Mouse (Mus musculus): ENCODE measurements around the gene Gm5475. TPM values are rescaled to one million over a fixed set of nuclear protein-coding genes. Genes with fewer than 3 reads are reported as not detected.

Gm5475 gene
- polyA plus RNA-seq, 1 experiment: not detected

GRCm38 (mm10) chr15:100422476-100422875 lies 529 bp downstream of the Gm5475 start:
- Histone ChIP-seq H3K9me3 (peaks cover 10% of the 10 kb centered on the region; the same call in 1 of the 2 replicates), H3K36me3 (replicated peaks; ENCODE audit: low read length) (peaks cover 6% of the 10 kb centered on the region), H3K4me1 (peaks cover 65% of the 10 kb centered on the region), H3K4me3 (replicated peaks) (peak overlapping the region; percentile 96), H3K27me3 (replicated peaks) (peaks cover 37% of the 10 kb centered on the region)
- no peak for TF ChIP-seq FLI1 (IDR thresholded peaks at IDR 0.05; ENCODE audit: low read length)
- no peak for TF ChIP-seq GATA1 (IDR thresholded peaks at IDR 0.05; ENCODE audit: borderline replicate concordance, low read length)

DNA sequence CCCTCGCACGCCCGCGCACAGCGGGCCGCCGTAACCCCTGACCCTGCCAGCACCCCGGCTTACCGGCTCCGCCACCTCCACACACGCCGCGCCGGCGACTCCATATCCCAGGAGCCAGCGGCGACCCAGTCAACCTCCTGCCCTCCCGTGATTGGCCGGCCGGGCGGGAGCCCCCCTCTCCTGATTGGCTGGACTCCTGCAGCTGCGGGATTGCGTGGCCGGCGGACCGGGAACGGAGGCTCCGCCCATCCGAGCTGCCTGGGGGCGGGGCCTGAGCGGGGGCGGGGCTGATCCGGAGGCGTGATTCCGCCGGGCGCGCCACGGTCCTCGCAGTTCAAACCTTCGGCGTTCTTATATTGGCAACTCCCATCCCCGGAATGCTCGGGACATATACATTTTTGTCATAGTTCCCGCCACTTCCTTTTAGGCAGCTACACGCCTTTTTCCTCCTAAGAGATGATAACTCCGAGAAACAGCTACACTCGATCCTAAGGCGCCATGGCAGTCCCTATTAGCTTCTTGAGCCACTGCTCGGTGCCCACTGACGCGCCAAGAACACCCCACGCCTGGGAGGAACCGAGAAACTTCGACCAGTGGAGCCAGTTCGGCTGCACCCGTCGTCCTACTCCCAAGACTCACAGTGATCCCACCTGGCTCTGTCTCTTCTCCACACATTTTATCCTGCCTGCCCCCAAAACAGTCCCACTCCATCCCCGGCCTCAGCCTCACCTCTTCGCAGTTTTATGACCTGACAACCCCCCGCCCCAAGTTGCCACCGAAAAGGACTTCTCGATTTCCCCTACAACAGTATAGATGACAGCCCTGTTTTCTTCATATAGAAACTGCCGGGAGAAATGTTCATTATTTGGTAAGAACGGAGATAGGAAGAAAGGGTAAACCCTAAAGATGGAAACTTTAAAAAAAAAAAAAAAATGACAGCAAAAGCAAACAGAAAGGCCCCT lies 1.2 kb downstream of the Gm5475 start:
- peak overlapping the region; percentile 96 for H3K4me3 ChIP-seq (replicated peaks)
- TF ChIP-seq FLI1 (IDR thresholded peaks at IDR 0.05; ENCODE audit: low read length) (no peak), GATA1 (IDR thresholded peaks at IDR 0.05; ENCODE audit: borderline replicate concordance, low read length) (no peak)
- peaks cover 10% of the 10 kb centered on the region; the same call in 1 of the 2 replicates for H3K9me3 ChIP-seq
- peaks cover 59% of the 10 kb centered on the region for H3K4me1 ChIP-seq
- peaks cover 40% of the 10 kb centered on the region for H3K27me3 ChIP-seq (replicated peaks)
- H3K36me3 ChIP-seq (replicated peaks; ENCODE audit: low read length): peaks cover under 1% of the 10 kb centered on the region

- Histone ChIP-seq H3K9me3 (peaks cover 10% of the 10 kb centered on the region; the same call in 1 of the 2 replicates), H3K4me3 (replicated peaks) (peak overlapping the region; percentile 96), H3K36me3 (replicated peaks; ENCODE audit: low read length) (no peaks in the 10 kb centered on the region), H3K27me3 (replicated peaks) (peaks cover 45% of the 10 kb centered on the region), H3K4me1 (peaks cover 55% of the 10 kb centered on the region)
- TF ChIP-seq GATA1 (IDR thresholded peaks at IDR 0.05; ENCODE audit: borderline replicate concordance, low read length) (no peak), FLI1 (IDR thresholded peaks at IDR 0.05; ENCODE audit: low read length) (no peak)
These were observed 2.0 kb downstream of the Gm5475 start for GRCm38 (mm10) chr15:100423916-100424315.

DNA sequence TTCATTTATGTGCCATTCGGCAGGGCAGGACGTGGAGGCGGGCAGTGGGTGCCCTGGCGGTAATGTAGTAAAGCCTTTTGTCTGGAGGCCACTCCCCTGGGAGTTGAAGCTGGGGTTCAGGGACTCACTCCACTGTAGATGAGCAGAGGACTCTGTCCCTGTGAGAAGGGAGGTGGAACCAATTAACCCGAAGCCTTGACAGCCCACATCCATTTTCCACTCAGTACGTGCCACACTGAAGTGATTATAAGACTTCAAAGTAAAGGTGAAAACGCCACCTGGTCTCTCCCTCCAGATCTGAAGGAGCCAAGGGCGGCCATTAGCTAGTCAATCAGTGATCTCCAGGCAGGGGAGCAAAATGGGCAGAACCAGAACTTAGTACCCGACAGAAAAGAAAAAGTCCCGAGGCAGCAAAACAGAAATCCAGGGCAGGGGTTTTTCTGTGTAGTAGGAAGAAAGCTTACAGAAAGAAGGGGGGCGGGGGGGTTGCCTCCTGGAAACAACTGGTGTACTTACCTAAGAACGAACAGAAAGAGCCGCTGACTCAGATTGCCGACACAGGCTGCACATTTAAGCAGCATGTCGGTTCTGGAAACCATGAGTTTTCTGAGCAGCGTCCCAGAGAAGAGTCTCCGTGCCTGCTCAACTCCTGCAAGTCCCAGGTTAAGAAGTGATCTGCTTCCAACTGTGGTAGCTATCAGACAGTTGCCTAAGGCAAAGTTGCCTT lies 2.6 kb downstream of the Gm5475 start, which contains the start of gene Slc11a2:
Gene Slc11a2 (minus strand): TSS at position 677 of the 727 bp plus-strand sequence.
- peaks cover 45% of the 10 kb centered on the region for H3K27me3 ChIP-seq (replicated peaks)

DNA sequence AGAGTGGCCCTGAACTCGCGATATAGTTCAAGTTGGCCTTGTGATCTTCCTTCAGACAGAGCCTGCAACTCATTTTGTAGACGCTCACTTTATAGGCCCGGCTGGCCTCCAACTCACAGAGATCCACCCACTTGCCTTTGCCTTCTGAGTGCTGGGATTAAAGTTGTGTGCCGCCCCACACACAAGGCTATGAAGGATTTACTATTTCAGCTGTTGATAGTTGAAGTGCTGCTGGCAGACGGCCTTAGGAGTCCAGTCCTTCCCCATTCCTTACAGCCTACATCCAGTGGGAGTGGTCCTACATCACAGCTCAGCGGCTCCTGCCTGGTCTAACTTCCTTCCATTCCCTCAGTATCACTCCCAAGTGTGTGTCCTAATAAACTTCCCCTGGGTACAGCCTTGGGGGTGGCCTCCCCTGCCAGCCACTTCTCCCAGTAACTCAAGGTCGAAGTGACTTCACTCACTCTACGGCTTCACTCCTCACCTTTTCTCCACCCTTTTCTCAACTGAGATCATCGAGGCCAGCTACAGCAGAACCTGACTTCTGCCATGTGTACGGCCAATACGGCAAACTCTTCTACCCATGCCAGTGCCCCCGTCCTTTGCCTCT lies 6.5 kb downstream of the Gm5475 start:
- H3K4me1 ChIP-seq: peaks cover 32% of the 10 kb centered on the region
- H3K36me3 ChIP-seq (replicated peaks; ENCODE audit: low read length): no peaks in the 10 kb centered on the region
- H3K27me3 ChIP-seq (replicated peaks): peaks cover 55% of the 10 kb centered on the region
- H3K4me3 ChIP-seq (replicated peaks): no peak overlapping the region
- TF ChIP-seq GATA1 (IDR thresholded peaks at IDR 0.05; ENCODE audit: borderline replicate concordance, low read length) (no peak), FLI1 (IDR thresholded peaks at IDR 0.05; ENCODE audit: low read length) (no peak)
- H3K9me3 ChIP-seq: peaks cover 10% of the 10 kb centered on the region; the same call in 1 of the 2 replicates

More for the DNA sequence above, 2.6 kb downstream of the Gm5475 start, which contains the start of gene Slc11a2:
- no peak for TF ChIP-seq GATA1 (IDR thresholded peaks at IDR 0.05; ENCODE audit: borderline replicate concordance, low read length)
- no peak for TF ChIP-seq FLI1 (IDR thresholded peaks at IDR 0.05; ENCODE audit: low read length)
- H3K4me1 ChIP-seq: peaks cover 49% of the 10 kb centered on the region
- no peaks in the 10 kb centered on the region for H3K36me3 ChIP-seq (replicated peaks; ENCODE audit: low read length)
- peak within 1 kb of the TSS; percentile 96 for H3K4me3 ChIP-seq (replicated peaks)
- H3K9me3 ChIP-seq: peaks cover 10% of the 10 kb centered on the region; the same call in 1 of the 2 replicates

- peaks cover 27% of the 10 kb centered on the region for H3K4me1 ChIP-seq
- H3K4me3 ChIP-seq (replicated peaks): no peak overlapping the region
- H3K36me3 ChIP-seq (replicated peaks; ENCODE audit: low read length): no peaks in the 10 kb centered on the region
- peaks cover 43% of the 10 kb centered on the region for H3K27me3 ChIP-seq (replicated peaks)
- no peak for TF ChIP-seq FLI1 (IDR thresholded peaks at IDR 0.05; ENCODE audit: low read length)
- no peak for TF ChIP-seq GATA1 (IDR thresholded peaks at IDR 0.05; ENCODE audit: borderline replicate concordance, low read length)
- peaks cover 14% of the 10 kb centered on the region for H3K9me3 ChIP-seq
These were observed 8.1 kb downstream of the Gm5475 start for GRCm38 (mm10) chr15:100429959-100430565.

GRCm38 (mm10) chr15:100433234-100433633 lies 11.3 kb downstream of the Gm5475 start:
- TF ChIP-seq GATA1 (IDR thresholded peaks at IDR 0.05; ENCODE audit: borderline replicate concordance, low read length) (no peak), FLI1 (IDR thresholded peaks at IDR 0.05; ENCODE audit: low read length) (no peak)
- Histone ChIP-seq H3K9me3 (peaks cover 6% of the 10 kb centered on the region; the same call in 1 of the 2 replicates), H3K4me1 (peaks cover 27% of the 10 kb centered on the region), H3K36me3 (replicated peaks; ENCODE audit: low read length) (no peaks in the 10 kb centered on the region), H3K27me3 (replicated peaks) (peaks cover 20% of the 10 kb centered on the region), H3K4me3 (replicated peaks) (no peak overlapping the region)

DNA sequence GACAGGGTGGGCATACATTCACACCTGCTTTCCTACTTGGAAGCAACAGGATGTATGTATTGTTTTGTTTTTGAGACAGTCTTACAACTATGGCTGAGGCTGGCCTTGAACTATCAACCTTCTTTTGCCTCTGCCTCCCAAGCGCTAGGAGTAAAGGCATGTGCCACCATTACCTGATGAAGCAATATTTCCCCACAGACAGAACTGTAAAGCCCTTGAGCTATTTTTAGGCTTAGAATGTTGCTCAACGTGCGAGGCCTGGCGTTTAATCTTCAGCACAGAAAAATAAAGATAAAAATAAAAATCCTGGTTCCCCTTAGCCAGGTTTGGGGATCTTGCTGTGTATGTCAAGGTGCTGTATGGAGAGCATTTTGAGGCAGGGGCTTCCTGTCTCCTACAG lies 14.2 kb downstream of the Gm5475 start:
- H3K4me3 ChIP-seq (replicated peaks): no peak overlapping the region
- TF ChIP-seq FLI1 (IDR thresholded peaks at IDR 0.05; ENCODE audit: low read length): no peak
- TF ChIP-seq GATA1 (IDR thresholded peaks at IDR 0.05; ENCODE audit: borderline replicate concordance, low read length): no peak
- no peaks in the 10 kb centered on the region for H3K36me3 ChIP-seq (replicated peaks; ENCODE audit: low read length)
- H3K4me1 ChIP-seq: peaks cover 29% of the 10 kb centered on the region
- H3K27me3 ChIP-seq (replicated peaks): peaks cover 7% of the 10 kb centered on the region
- H3K9me3 ChIP-seq: peaks cover 6% of the 10 kb centered on the region; the same call in 1 of the 2 replicates

DNA sequence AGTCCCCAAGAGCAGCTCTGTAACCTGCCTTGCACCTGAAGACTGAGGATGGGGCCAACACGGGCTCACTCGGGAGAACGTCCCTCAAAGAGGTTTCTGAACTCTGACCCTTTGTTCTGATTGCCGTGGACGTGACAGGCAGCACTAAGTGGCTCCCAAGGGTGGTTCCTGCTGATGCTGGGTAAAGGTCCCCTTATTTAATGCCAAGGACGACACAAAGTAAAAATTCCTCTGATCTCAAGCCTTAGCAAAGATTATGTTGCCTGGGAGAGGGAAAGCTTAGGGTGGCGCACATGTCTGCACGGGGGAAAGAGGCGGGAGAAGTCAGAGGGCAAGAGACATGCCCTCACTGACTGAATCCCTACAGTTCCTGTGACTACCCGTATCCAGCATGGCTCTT lies 14.6 kb downstream of the Gm5475 start:
- Histone ChIP-seq H3K27me3 (replicated peaks) (peaks cover 6% of the 10 kb centered on the region), H3K9me3 (peaks cover 6% of the 10 kb centered on the region; the same call in 1 of the 2 replicates), H3K4me3 (replicated peaks) (no peak overlapping the region), H3K36me3 (replicated peaks; ENCODE audit: low read length) (no peaks in the 10 kb centered on the region), H3K4me1 (peaks cover 29% of the 10 kb centered on the region)
- TF ChIP-seq GATA1 (IDR thresholded peaks at IDR 0.05; ENCODE audit: borderline replicate concordance, low read length) (no peak), FLI1 (IDR thresholded peaks at IDR 0.05; ENCODE audit: low read length) (no peak)
